Mouse (Mus musculus): ENCODE measurements around the gene Sgk1. TPM values are rescaled to one million over a fixed set of nuclear protein-coding genes. Genes with fewer than 3 reads are reported as not detected.

Sgk1 gene
- polyA plus RNA-seq (2014; fragmentation: Nextera tagmentation; extraction: Ambion mirVana): 22.2 and 26.6 TPM in 2 replicates

- Histone ChIP-seq H3K27ac (ENCODE audit: low read length) (no peak within 1 kb of the TSS), H3K27me3 (ENCODE audit: control insufficient read depth, insufficient read depth, low read length) (no peaks in the 10 kb centered on the region), H3K4me1 (ENCODE audit: control insufficient read depth, insufficient read depth, low read length) (peaks cover 8% of the 10 kb centered on the region; the same call in 1 of the 2 replicates), H3K9me3 (ENCODE audit: control insufficient read depth, low read depth, low read length) (no peaks in the 10 kb centered on the region), H3K9ac (replicated peaks; ENCODE audit: low read depth, low read length) (0 out of 2 replicates have a peak within 1 kb of the TSS, but pooled peaks have one; percentile 11), H3K4me3 (ENCODE audit: low read depth, low read length) (peak within 1 kb of the TSS; percentile 37), H3K4me2 (replicated peaks; ENCODE audit: low read depth, low read length) (peak within 1 kb of the TSS; percentile 63), H3K36me3 (ENCODE audit: control insufficient read depth, insufficient read depth, low read length) (no peaks in the 10 kb centered on the region)
- ATAC-seq (ENCODE audit: insufficient number of reproducible peaks, insufficient read depth, low FRiP score, low read depth): no peak
- 4% methylated on average over 36 of the region's 36 CpGs for WGBS
These were observed at the start of gene Sgk1 for GRCm38 (mm10) chr10:21882184-21883081. Gene Sgk1, plus strand, starts transcription at chr10:21882184.

GRCm38 (mm10) chr10:21832282-21832681 lies 49.7 kb upstream of the Sgk1 start:
- Histone ChIP-seq H3K4me3 (ENCODE audit: low read depth, low read length) (no peak overlapping the region), H3K27ac (ENCODE audit: low read length) (no peak overlapping the region), H3K36me3 (ENCODE audit: control insufficient read depth, insufficient read depth, low read length) (no peaks in the 10 kb centered on the region), H3K4me1 (ENCODE audit: control insufficient read depth, insufficient read depth, low read length) (peaks cover 7% of the 10 kb centered on the region; the same call in 1 of the 2 replicates), H3K9me3 (ENCODE audit: control insufficient read depth, low read depth, low read length) (no peaks in the 10 kb centered on the region), H3K27me3 (ENCODE audit: control insufficient read depth, insufficient read depth, low read length) (no peaks in the 10 kb centered on the region), H3K9ac (replicated peaks; ENCODE audit: low read depth, low read length) (no peak overlapping the region), H3K4me2 (replicated peaks; ENCODE audit: low read depth, low read length) (no peak overlapping the region)
- WGBS: 75% methylated on average over 2 of the region's 2 CpGs
- no peak for ATAC-seq (ENCODE audit: insufficient number of reproducible peaks, insufficient read depth, low FRiP score, low read depth)

- no peak for ATAC-seq (ENCODE audit: insufficient number of reproducible peaks, insufficient read depth, low FRiP score, low read depth)
- no peak overlapping the region for H3K27ac ChIP-seq (ENCODE audit: low read length)
- no peak overlapping the region for H3K4me3 ChIP-seq (ENCODE audit: low read depth, low read length)
- no peak overlapping the region for H3K4me2 ChIP-seq (replicated peaks; ENCODE audit: low read depth, low read length)
- H3K4me1 ChIP-seq (ENCODE audit: control insufficient read depth, insufficient read depth, low read length): peaks cover 7% of the 10 kb centered on the region; the same call in 1 of the 2 replicates
- no peak overlapping the region for H3K9ac ChIP-seq (replicated peaks; ENCODE audit: low read depth, low read length)
- no peaks in the 10 kb centered on the region for H3K9me3 ChIP-seq (ENCODE audit: control insufficient read depth, low read depth, low read length)
- WGBS: 89% methylated on average over 3 of the region's 3 CpGs
- H3K36me3 ChIP-seq (ENCODE audit: control insufficient read depth, insufficient read depth, low read length): no peaks in the 10 kb centered on the region
- no peaks in the 10 kb centered on the region for H3K27me3 ChIP-seq (ENCODE audit: control insufficient read depth, insufficient read depth, low read length)
These were observed 48.2 kb upstream of the Sgk1 start for GRCm38 (mm10) chr10:21833757-21834156.

GRCm38 (mm10) chr10:21835077-21835476 lies 46.9 kb upstream of the Sgk1 start:
- WGBS: 49% methylated on average over 7 of the region's 7 CpGs
- no peak for ATAC-seq (ENCODE audit: insufficient number of reproducible peaks, insufficient read depth, low FRiP score, low read depth)

GRCm38 (mm10) chr10:21839248-21840155 lies 42.5 kb upstream of the Sgk1 start:
- 47% methylated on average over 13 of the region's 13 CpGs for WGBS
- no peak overlapping the region for H3K4me3 ChIP-seq (ENCODE audit: low read depth, low read length)
- peak; percentile 42; the same call in 1 of the 2 replicates for ATAC-seq (ENCODE audit: insufficient number of reproducible peaks, insufficient read depth, low FRiP score, low read depth)

More at GRCm38 (mm10) chr10:21835077-21835476, 46.9 kb upstream of the Sgk1 start:
- H3K4me2 ChIP-seq (replicated peaks; ENCODE audit: low read depth, low read length): no peak overlapping the region
- H3K4me3 ChIP-seq (ENCODE audit: low read depth, low read length): no peak overlapping the region
- no peaks in the 10 kb centered on the region for H3K9me3 ChIP-seq (ENCODE audit: control insufficient read depth, low read depth, low read length)
- no peaks in the 10 kb centered on the region for H3K27me3 ChIP-seq (ENCODE audit: control insufficient read depth, insufficient read depth, low read length)
- H3K4me1 ChIP-seq (ENCODE audit: control insufficient read depth, insufficient read depth, low read length): no peaks in the 10 kb centered on the region
- H3K27ac ChIP-seq (ENCODE audit: low read length): no peak overlapping the region
- no peak overlapping the region for H3K9ac ChIP-seq (replicated peaks; ENCODE audit: low read depth, low read length)
- no peaks in the 10 kb centered on the region for H3K36me3 ChIP-seq (ENCODE audit: control insufficient read depth, insufficient read depth, low read length)

GRCm38 (mm10) chr10:21843326-21843725 lies 38.7 kb upstream of the Sgk1 start:
- Histone ChIP-seq H3K27ac (ENCODE audit: low read length) (no peak overlapping the region), H3K9me3 (ENCODE audit: control insufficient read depth, low read depth, low read length) (no peaks in the 10 kb centered on the region), H3K9ac (replicated peaks; ENCODE audit: low read depth, low read length) (no peak overlapping the region), H3K36me3 (ENCODE audit: control insufficient read depth, insufficient read depth, low read length) (no peaks in the 10 kb centered on the region), H3K27me3 (ENCODE audit: control insufficient read depth, insufficient read depth, low read length) (no peaks in the 10 kb centered on the region), H3K4me1 (ENCODE audit: control insufficient read depth, insufficient read depth, low read length) (no peaks in the 10 kb centered on the region), H3K4me3 (ENCODE audit: low read depth, low read length) (no peak overlapping the region), H3K4me2 (replicated peaks; ENCODE audit: low read depth, low read length) (no peak overlapping the region)
- ATAC-seq (ENCODE audit: insufficient number of reproducible peaks, insufficient read depth, low FRiP score, low read depth): no peak
- 64% methylated on average over 6 of the region's 6 CpGs for WGBS

More at GRCm38 (mm10) chr10:21839248-21840155, 42.5 kb upstream of the Sgk1 start:
- H3K4me1 ChIP-seq (ENCODE audit: control insufficient read depth, insufficient read depth, low read length): no peaks in the 10 kb centered on the region
- no peak overlapping the region for H3K4me2 ChIP-seq (replicated peaks; ENCODE audit: low read depth, low read length)
- H3K9me3 ChIP-seq (ENCODE audit: control insufficient read depth, low read depth, low read length): no peaks in the 10 kb centered on the region
- no peaks in the 10 kb centered on the region for H3K36me3 ChIP-seq (ENCODE audit: control insufficient read depth, insufficient read depth, low read length)
- H3K9ac ChIP-seq (replicated peaks; ENCODE audit: low read depth, low read length): no peak overlapping the region
- no peak overlapping the region for H3K27ac ChIP-seq (ENCODE audit: low read length)
- no peaks in the 10 kb centered on the region for H3K27me3 ChIP-seq (ENCODE audit: control insufficient read depth, insufficient read depth, low read length)

GRCm38 (mm10) chr10:21843861-21844260 lies 38.1 kb upstream of the Sgk1 start:
- ATAC-seq (ENCODE audit: insufficient number of reproducible peaks, insufficient read depth, low FRiP score, low read depth): no peak
- H3K27ac ChIP-seq (ENCODE audit: low read length): no peak overlapping the region
- WGBS: 80% methylated on average over 8 of the region's 8 CpGs

GRCm38 (mm10) chr10:21844391-21844790 lies 37.6 kb upstream of the Sgk1 start:
- Histone ChIP-seq H3K9me3 (ENCODE audit: control insufficient read depth, low read depth, low read length) (no peaks in the 10 kb centered on the region), H3K4me2 (replicated peaks; ENCODE audit: low read depth, low read length) (no peak overlapping the region), H3K36me3 (ENCODE audit: control insufficient read depth, insufficient read depth, low read length) (no peaks in the 10 kb centered on the region), H3K27ac (ENCODE audit: low read length) (no peak overlapping the region), H3K4me1 (ENCODE audit: control insufficient read depth, insufficient read depth, low read length) (no peaks in the 10 kb centered on the region), H3K4me3 (ENCODE audit: low read depth, low read length) (no peak overlapping the region), H3K9ac (replicated peaks; ENCODE audit: low read depth, low read length) (no peak overlapping the region), H3K27me3 (ENCODE audit: control insufficient read depth, insufficient read depth, low read length) (no peaks in the 10 kb centered on the region)
- no peak for ATAC-seq (ENCODE audit: insufficient number of reproducible peaks, insufficient read depth, low FRiP score, low read depth)
- 72% methylated on average over 7 of the region's 7 CpGs for WGBS

More at GRCm38 (mm10) chr10:21843861-21844260, 38.1 kb upstream of the Sgk1 start:
- H3K4me3 ChIP-seq (ENCODE audit: low read depth, low read length): no peak overlapping the region
- no peaks in the 10 kb centered on the region for H3K27me3 ChIP-seq (ENCODE audit: control insufficient read depth, insufficient read depth, low read length)
- H3K4me2 ChIP-seq (replicated peaks; ENCODE audit: low read depth, low read length): no peak overlapping the region
- no peak overlapping the region for H3K9ac ChIP-seq (replicated peaks; ENCODE audit: low read depth, low read length)
- no peaks in the 10 kb centered on the region for H3K4me1 ChIP-seq (ENCODE audit: control insufficient read depth, insufficient read depth, low read length)
- H3K36me3 ChIP-seq (ENCODE audit: control insufficient read depth, insufficient read depth, low read length): no peaks in the 10 kb centered on the region
- no peaks in the 10 kb centered on the region for H3K9me3 ChIP-seq (ENCODE audit: control insufficient read depth, low read depth, low read length)
